Mouse (Mus musculus): ENCODE results near the gene Wwox.

- TF ChIP-seq CTCF (IDR thresholded peaks at IDR 0.05; ENCODE audit: low read depth, low read length) (no peak), POLR2A (IDR thresholded peaks at IDR 0.05; ENCODE audit: insufficient read depth, low read length) (no peak), EP300 (IDR thresholded peaks at IDR 0.05; ENCODE audit: insufficient read depth, low read depth, low read length) (no peak)
These were observed 21.0 kb upstream of the Wwox start for GRCm38 (mm10) chr8:114418486-114418885.

All from ES-Bruce4 (cell line).